13 mouse cellular contexts compared by ENCODE assay signal in the genomic region with DNA sequence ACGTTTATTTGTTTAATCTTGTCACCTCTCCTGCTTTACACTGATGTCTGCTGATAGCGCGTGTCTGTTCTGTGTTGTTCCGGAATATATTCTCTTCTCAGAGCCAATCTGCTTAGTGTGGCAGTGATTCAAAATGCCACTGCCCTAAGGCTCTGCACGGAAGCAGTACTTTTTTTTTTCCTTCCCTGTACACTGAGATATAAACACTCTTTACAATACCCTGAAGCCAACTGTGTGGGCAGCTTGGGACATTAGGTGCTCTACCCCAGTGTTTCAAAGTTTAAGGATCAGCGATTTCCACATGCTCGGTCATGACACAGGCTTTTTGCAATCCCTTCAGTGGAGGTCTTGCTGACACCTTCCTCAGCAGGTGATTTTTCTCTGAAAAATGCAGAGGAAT.
A peak's percentile ranks its signal among the peaks of the same experiment; 100 is the strongest.
DNase-seq lines count a peak whose midpoint lies in the region; ATAC-seq lines count a peak whose summit lies in the region.
"Had no signal": no experiment of that assay in that cellular context is flagged by ENCODE, and none has a peak within 500 bp of the region (broad histone marks: within the 10 kb centered on the region; RNA-seq: fewer than 3 reads in every experiment).

No protein-coding gene starts in this region.

- peak overlapping the region; percentile 27 for H3K4me3 ChIP-seq in forebrain, embryonic 15.5 days
- H3K4me3 ChIP-seq in forebrain, embryonic 10.5 days: no peak overlapping the region
- H3K4me3 ChIP-seq in lung, embryonic 16.5 days (ENCODE audit: low read length): no peak overlapping the region
- peak overlapping the region; percentile 15 for H3K4me3 ChIP-seq in midbrain, embryonic 16.5 days (ENCODE audit: low read depth, low read length)
- H3K4me3 ChIP-seq: stomach, embryonic 15.5 days had no signal

- peak overlapping the region; percentile 36 for H3K4me2 ChIP-seq in forebrain, embryonic 15.5 days (replicated peaks)
- peak overlapping the region; percentile 51 for H3K4me2 ChIP-seq in lung, embryonic 16.5 days (ENCODE audit: low read depth, low read length)
- H3K4me2 ChIP-seq in midbrain, embryonic 16.5 days (ENCODE audit: low read length): peak overlapping the region; percentile 43

- ATAC-seq in forebrain, embryonic 15.5 days (replicated peaks): 0 out of 2 replicates have a peak, but pooled peaks have one; percentile 27
- no peak for ATAC-seq in lung, embryonic 16.5 days (ENCODE audit: low read depth)
- ATAC-seq in midbrain, embryonic 16.5 days: peak; percentile 19; the same call in 1 of the 2 replicates

- no peak overlapping the region for H3K27ac ChIP-seq in forebrain, embryonic 15.5 days (replicated peaks)
- H3K27ac ChIP-seq in forebrain, embryonic 10.5 days: no peak overlapping the region
- no peak overlapping the region for H3K27ac ChIP-seq in lung, embryonic 16.5 days (ENCODE audit: low read length)
- no peak overlapping the region for H3K27ac ChIP-seq in midbrain, embryonic 16.5 days (ENCODE audit: low read length)
- H3K27ac ChIP-seq: stomach, embryonic 15.5 days had no signal

- no peaks in the 10 kb centered on the region for H3K9me3 ChIP-seq in forebrain, embryonic 15.5 days
- H3K9me3 ChIP-seq in forebrain, embryonic 10.5 days: no peaks in the 10 kb centered on the region
- H3K9me3 ChIP-seq in lung, embryonic 16.5 days (ENCODE audit: control insufficient read depth, low read length): no peaks in the 10 kb centered on the region
- no peaks in the 10 kb centered on the region for H3K9me3 ChIP-seq in midbrain, embryonic 16.5 days (replicated peaks; ENCODE audit: control insufficient read depth, low read length, poor library complexity, severe bottlenecking)
- H3K9me3 ChIP-seq: stomach, embryonic 15.5 days had no signal

- peaks cover 21% of the 10 kb centered on the region for H3K4me1 ChIP-seq in forebrain, embryonic 15.5 days
- peaks cover 7% of the 10 kb centered on the region; the same call in 1 of the 2 replicates for H3K4me1 ChIP-seq in forebrain, embryonic 10.5 days
- no peaks in the 10 kb centered on the region; the same call in 1 of the 2 replicates for H3K4me1 ChIP-seq in lung, embryonic 16.5 days (replicated peaks; ENCODE audit: control insufficient read depth, insufficient read depth, low read length)
- H3K4me1 ChIP-seq in midbrain, embryonic 16.5 days (ENCODE audit: control insufficient read depth, insufficient read depth, low read length): peaks cover 15% of the 10 kb centered on the region
- H3K4me1 ChIP-seq: stomach, embryonic 15.5 days had no signal

- WGBS in forebrain, embryonic 15.5 days: 50% methylated on average over 7 of the region's 7 CpGs
- 85% methylated on average over 7 of the region's 7 CpGs for WGBS in forebrain, embryonic 10.5 days
- WGBS in lung, embryonic 16.5 days: 39% methylated on average over 7 of the region's 7 CpGs
- 44% methylated on average over 7 of the region's 7 CpGs for WGBS in midbrain, embryonic 16.5 days

- H3K9ac ChIP-seq in forebrain, embryonic 15.5 days (replicated peaks): no peak overlapping the region
- no peak overlapping the region for H3K9ac ChIP-seq in lung, embryonic 16.5 days (ENCODE audit: low read length)
- H3K9ac ChIP-seq in midbrain, embryonic 16.5 days (ENCODE audit: low read depth, low read length): no peak overlapping the region
- H3K9ac ChIP-seq: stomach, embryonic 15.5 days had no signal

- DNase-seq in forebrain, embryonic 10.5 days (ENCODE audit: extremely low spot score, low spot score): no peak
- DNase-seq in lung, postnatal 10 days: no peak
- DNase-seq in cerebellum, postnatal 10 days: peak; percentile 50
- DNase-seq in kidney, adult 9 months: no peak
- no peak for DNase-seq in thymus, postnatal 4 days
- DNase-seq: gastrocnemius, postnatal 10 days; kidney, adult 2 months; lung, postnatal 4 days; right cerebral cortex, postnatal 14 days had no signal

- no peaks in the 10 kb centered on the region for H3K36me3 ChIP-seq in forebrain, embryonic 15.5 days
- no peaks in the 10 kb centered on the region for H3K36me3 ChIP-seq in forebrain, embryonic 10.5 days (replicated peaks)
- no peaks in the 10 kb centered on the region for H3K36me3 ChIP-seq in lung, embryonic 16.5 days (ENCODE audit: control insufficient read depth, insufficient read depth, low read length)
- no peaks in the 10 kb centered on the region for H3K36me3 ChIP-seq in midbrain, embryonic 16.5 days (ENCODE audit: control insufficient read depth, insufficient read depth, low read length)
- H3K36me3 ChIP-seq: stomach, embryonic 15.5 days had no signal

- no peaks in the 10 kb centered on the region for H3K27me3 ChIP-seq in forebrain, embryonic 15.5 days
- H3K27me3 ChIP-seq in forebrain, embryonic 10.5 days (ENCODE audit: poor library complexity, severe bottlenecking): no peaks in the 10 kb centered on the region
- H3K27me3 ChIP-seq in lung, embryonic 16.5 days (ENCODE audit: control insufficient read depth, insufficient read depth, low read depth, low read length): no peaks in the 10 kb centered on the region
- no peaks in the 10 kb centered on the region for H3K27me3 ChIP-seq in midbrain, embryonic 16.5 days (ENCODE audit: control insufficient read depth, insufficient read depth, low read depth, low read length)
- H3K27me3 ChIP-seq: stomach, embryonic 15.5 days had no signal

Comparison
In these comparisons a context has a peak if more than half of its experiments do, and no peak if none do; other contexts are left out.
1. H3K4me3 ChIP-seq: peak in forebrain, embryonic 15.5 days (single experiment) and midbrain, embryonic 16.5 days (single experiment); none in forebrain, embryonic 10.5 days (single experiment) and lung, embryonic 16.5 days (single experiment).
2. DNase-seq: peak in cerebellum, postnatal 10 days (2 of 2); none in forebrain, embryonic 10.5 days (single experiment), lung, postnatal 10 days (single experiment), kidney, adult 9 months (single experiment) and thymus, postnatal 4 days (single experiment).
3. Peak in every context shown above with its lines, with median percentiles within 50 percentile points of each other: H3K4me2 ChIP-seq.